Mouse (Mus musculus): ENCODE results near the gene Polk.

Gene Polk

GRCm38 (mm10) chr13:96465315-96465714 is 77.1 kb downstream of the Polk start:
- no peak for DNase-seq (ENCODE audit: low spot score in 2 of 2)

- DNase-seq (ENCODE audit: low spot score in 2 of 2): no peak
Observed at GRCm38 (mm10) chr13:96462644-96463043, 79.7 kb downstream of the Polk start.

GRCm38 (mm10) chr13:96458606-96459005 is 83.8 kb downstream of the Polk start:
- no peak for DNase-seq (ENCODE audit: low spot score in 2 of 2)

- DNase-seq (ENCODE audit: low spot score in 2 of 2): no peak
Observed at GRCm38 (mm10) chr13:96458018-96458417, 84.4 kb downstream of the Polk start.

GRCm38 (mm10) chr13:96457566-96457965 is 84.8 kb downstream of the Polk start:
- no peak for DNase-seq (ENCODE audit: low spot score in 2 of 2)

- DNase-seq (ENCODE audit: low spot score in 2 of 2): no peak
Observed at GRCm38 (mm10) chr13:96454288-96454687, 88.1 kb downstream of the Polk start.

- DNase-seq (ENCODE audit: low spot score in 2 of 2): no peak
Observed at GRCm38 (mm10) chr13:96452621-96453020, 89.8 kb downstream of the Polk start.

- no peak for DNase-seq (ENCODE audit: low spot score in 2 of 2)
Observed at GRCm38 (mm10) chr13:96451386-96452140, 90.8 kb downstream of the Polk start.

GRCm38 (mm10) chr13:96450869-96451268 is 91.5 kb downstream of the Polk start:
- DNase-seq (ENCODE audit: low spot score in 2 of 2): no peak

GRCm38 (mm10) chr13:96450205-96450856 is 92.0 kb downstream of the Polk start:
- no peak for DNase-seq (ENCODE audit: low spot score in 2 of 2)

GRCm38 (mm10) chr13:96440436-96440835 is 101.9 kb downstream of the Polk start:
- no peak for DNase-seq (ENCODE audit: low spot score in 2 of 2)

GRCm38 (mm10) chr13:96436921-96437320 is 105.5 kb downstream of the Polk start:
- DNase-seq (ENCODE audit: low spot score in 2 of 2): no peak

GRCm38 (mm10) chr13:96435793-96436192 is 106.6 kb downstream of the Polk start:
- no peak for DNase-seq (ENCODE audit: low spot score in 2 of 2)

- DNase-seq (ENCODE audit: low spot score in 2 of 2): no peak
Observed at GRCm38 (mm10) chr13:96434899-96435331, 107.5 kb downstream of the Polk start.

GRCm38 (mm10) chr13:96433648-96434190 is 108.7 kb downstream of the Polk start:
- DNase-seq (ENCODE audit: low spot score in 2 of 2): no peak

GRCm38 (mm10) chr13:96433041-96433440 is 109.3 kb downstream of the Polk start:
- DNase-seq (ENCODE audit: low spot score in 2 of 2): no peak

GRCm38 (mm10) chr13:96432376-96432811 is 110.0 kb downstream of the Polk start:
- no peak for DNase-seq (ENCODE audit: low spot score in 2 of 2)

GRCm38 (mm10) chr13:96431595-96432156 is 110.7 kb downstream of the Polk start:
- DNase-seq (ENCODE audit: low spot score in 2 of 2): peak; percentile 69 to 83
